Mouse (Mus musculus) small intestine, adult 2 months (tissue): ENCODE measurements around the gene Morn4.

Experiments
- CTCF ChIP-seq: fragments of 200-500 bp; IDR thresholded peaks from 2 replicates; pipeline ENCODE4 v1.5.1; 2012; ENCODE audit warnings: low read depth, mild to moderate bottlenecking, control low read depth, inconsistent platforms, low read length, moderate library complexity, mixed read lengths; ENCODE audit not compliant: insufficient replicate concordance, insufficient read length; ENCODE audit errors: extremely low read depth
- POLR2A ChIP-seq: fragments of 200-500 bp; IDR thresholded peaks from 2 replicates; pipeline ENCODE4 v1.6.1; 2012; ENCODE audit warnings: low read depth, mild to moderate bottlenecking, control low read depth, inconsistent platforms, low read length, moderate library complexity

- TF ChIP-seq CTCF (no peak), POLR2A (no peak)
Measured at GRCm38 (mm10) chr19:42118596-42118995, 32.4 kb upstream of the Morn4 start.
